Mouse (Mus musculus): ENCODE data around the gene Gm11992. TPM values are rescaled to one million over a fixed set of nuclear protein-coding genes. Genes with fewer than 3 reads are reported as not detected.

Gm11992 gene
- polyA plus RNA-seq, 1 experiment = 0.33 TPM

DNA sequence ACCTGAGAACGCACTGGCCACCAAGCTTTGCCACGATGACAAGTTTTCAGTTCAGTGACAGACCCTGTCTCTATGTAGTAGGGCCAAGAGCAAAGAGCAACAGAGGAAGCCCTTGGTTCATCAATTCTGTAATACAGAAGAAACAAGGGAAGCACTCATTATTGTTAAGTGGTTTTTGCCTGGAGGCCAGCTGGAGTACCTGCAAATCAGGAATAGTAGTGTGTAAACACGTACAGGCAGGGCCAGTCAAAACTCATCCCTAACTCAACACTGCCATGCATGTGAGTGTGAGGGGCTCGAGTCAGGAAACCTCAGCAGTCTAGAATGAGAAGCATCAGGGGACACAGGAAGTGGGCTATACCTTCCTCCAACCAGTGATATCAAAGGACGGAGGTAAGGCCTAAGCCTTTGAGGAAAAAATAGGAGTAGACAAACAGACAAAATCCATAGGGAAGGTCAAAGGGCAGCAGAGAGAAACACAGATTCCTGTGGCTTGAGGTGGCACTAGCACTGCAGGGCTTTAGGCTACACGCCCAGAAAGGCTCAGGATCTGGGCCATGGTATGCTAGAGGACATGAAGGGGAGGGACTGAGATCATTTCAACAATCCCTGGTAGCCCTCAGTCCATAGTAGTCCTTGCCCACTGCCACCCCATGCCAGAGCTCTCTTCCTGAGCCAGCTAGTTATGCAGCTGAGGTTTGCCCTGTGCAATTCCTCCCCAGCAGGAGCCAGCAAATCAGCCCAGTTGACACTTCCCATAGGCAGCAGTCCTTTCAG, 29.7 kb upstream of the Gm11992 start:
- Histone ChIP-seq H3K9me3 (replicated peaks; ENCODE audit: control insufficient read depth, insufficient read depth, low read length, poor library complexity, severe bottlenecking) (no peaks in the 10 kb centered on the region), H3K27ac (ENCODE audit: insufficient read depth, low read length) (no peak overlapping the region), H3K9ac (ENCODE audit: low read depth, poor library complexity, severe bottlenecking) (no peak overlapping the region), H3K4me3 (ENCODE audit: low read depth, low read length) (no peak overlapping the region), H3K4me1 (ENCODE audit: control insufficient read depth, insufficient read depth, low read length) (no peaks in the 10 kb centered on the region), H3K36me3 (ENCODE audit: control insufficient read depth, insufficient read depth, low read length, poor library complexity, severe bottlenecking) (no peaks in the 10 kb centered on the region), H3K27me3 (ENCODE audit: control insufficient read depth, insufficient read depth, low read length, poor library complexity, severe bottlenecking) (peaks cover 2% of the 10 kb centered on the region; the same call in 1 of the 2 replicates)
- TF ChIP-seq POLR2A (IDR thresholded peaks at IDR 0.05; ENCODE audit: insufficient read depth, low read length) = no peak
- no peak for TF ChIP-seq EP300 (IDR thresholded peaks at IDR 0.05; ENCODE audit: insufficient read depth, low read depth, low read length)
- no peak for TF ChIP-seq CTCF (IDR thresholded peaks at IDR 0.05; ENCODE audit: low read depth, low read length)

DNA sequence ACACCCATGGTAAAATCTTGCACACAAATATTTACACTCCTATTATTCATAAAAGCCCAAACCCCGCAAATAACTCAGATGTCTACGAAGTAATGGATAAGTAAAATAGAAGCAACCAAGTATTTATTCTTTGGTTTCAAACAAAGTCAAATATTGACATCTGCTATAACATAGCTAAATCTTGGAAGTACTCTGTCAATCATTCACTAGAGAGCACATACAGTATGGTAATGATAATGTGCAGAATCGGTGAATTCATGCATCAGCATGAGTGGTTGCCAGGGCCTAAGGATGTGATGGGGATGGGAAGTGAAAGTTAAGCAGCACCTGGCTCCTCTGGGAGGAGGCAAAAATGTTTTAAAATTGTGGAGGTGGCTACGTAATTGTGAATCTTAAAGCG, 28.2 kb upstream of the Gm11992 start:
- H3K36me3 ChIP-seq (ENCODE audit: control insufficient read depth, insufficient read depth, low read length, poor library complexity, severe bottlenecking) = no peaks in the 10 kb centered on the region
- no peak overlapping the region for H3K9ac ChIP-seq (ENCODE audit: low read depth, poor library complexity, severe bottlenecking)
- no peak overlapping the region for H3K27ac ChIP-seq (ENCODE audit: insufficient read depth, low read length)
- H3K27me3 ChIP-seq (ENCODE audit: control insufficient read depth, insufficient read depth, low read length, poor library complexity, severe bottlenecking) = no peaks in the 10 kb centered on the region
- H3K4me1 ChIP-seq (ENCODE audit: control insufficient read depth, insufficient read depth, low read length) = no peaks in the 10 kb centered on the region
- H3K4me3 ChIP-seq (ENCODE audit: low read depth, low read length) = no peak overlapping the region
- TF ChIP-seq CTCF (IDR thresholded peaks at IDR 0.05; ENCODE audit: low read depth, low read length) = no peak
- no peak for TF ChIP-seq POLR2A (IDR thresholded peaks at IDR 0.05; ENCODE audit: insufficient read depth, low read length)
- no peak for TF ChIP-seq EP300 (IDR thresholded peaks at IDR 0.05; ENCODE audit: insufficient read depth, low read depth, low read length)
- no peaks in the 10 kb centered on the region for H3K9me3 ChIP-seq (replicated peaks; ENCODE audit: control insufficient read depth, insufficient read depth, low read length, poor library complexity, severe bottlenecking)

DNA sequence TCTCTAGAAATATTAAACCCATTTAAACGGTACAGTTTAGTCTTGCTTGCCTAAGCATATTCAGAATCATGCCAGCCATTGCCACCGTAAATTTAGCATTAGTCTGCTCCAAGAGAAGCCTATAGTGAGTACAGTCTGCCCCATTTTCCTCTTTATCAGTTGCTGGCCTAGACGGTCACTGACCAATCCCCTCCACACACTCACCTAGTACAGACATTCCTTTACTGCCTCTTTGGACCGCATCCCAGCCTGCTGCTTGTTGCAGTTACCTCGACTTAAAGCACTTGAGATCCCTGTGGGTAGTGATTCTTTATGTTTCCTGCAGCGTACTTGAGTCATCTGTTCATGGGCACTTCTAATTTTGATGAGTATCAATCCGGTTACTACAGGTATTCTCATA, 23.6 kb upstream of the Gm11992 start:
- Histone ChIP-seq H3K36me3 (ENCODE audit: control insufficient read depth, insufficient read depth, low read length, poor library complexity, severe bottlenecking) (no peaks in the 10 kb centered on the region), H3K27ac (ENCODE audit: insufficient read depth, low read length) (no peak overlapping the region), H3K4me3 (ENCODE audit: low read depth, low read length) (no peak overlapping the region), H3K9ac (ENCODE audit: low read depth, poor library complexity, severe bottlenecking) (no peak overlapping the region), H3K27me3 (ENCODE audit: control insufficient read depth, insufficient read depth, low read length, poor library complexity, severe bottlenecking) (no peaks in the 10 kb centered on the region), H3K4me1 (ENCODE audit: control insufficient read depth, insufficient read depth, low read length) (no peaks in the 10 kb centered on the region), H3K9me3 (replicated peaks; ENCODE audit: control insufficient read depth, insufficient read depth, low read length, poor library complexity, severe bottlenecking) (no peaks in the 10 kb centered on the region)
- TF ChIP-seq EP300 (IDR thresholded peaks at IDR 0.05; ENCODE audit: insufficient read depth, low read depth, low read length) (no peak), CTCF (IDR thresholded peaks at IDR 0.05; ENCODE audit: low read depth, low read length) (no peak), POLR2A (IDR thresholded peaks at IDR 0.05; ENCODE audit: insufficient read depth, low read length) (no peak)

DNA sequence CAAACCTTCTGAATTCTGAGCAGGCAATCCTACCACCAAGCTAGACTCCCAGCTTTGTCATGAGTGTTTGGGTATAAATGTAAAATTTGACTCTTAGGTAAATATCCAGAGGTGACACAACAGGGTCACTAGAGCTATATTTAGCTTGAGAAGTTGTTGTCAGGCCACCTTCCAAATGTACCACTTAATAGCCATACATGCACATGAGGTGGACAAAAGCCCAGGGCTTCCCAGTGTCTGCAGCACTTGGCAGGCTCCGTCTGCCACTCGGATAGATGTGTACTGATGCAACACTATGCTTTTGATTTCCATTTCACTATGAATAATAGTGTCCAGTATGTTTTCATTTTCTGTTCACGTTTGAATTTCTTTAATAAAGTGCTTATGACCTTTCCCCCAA, 23.2 kb upstream of the Gm11992 start:
- no peaks in the 10 kb centered on the region for H3K4me1 ChIP-seq (ENCODE audit: control insufficient read depth, insufficient read depth, low read length)
- no peaks in the 10 kb centered on the region for H3K27me3 ChIP-seq (ENCODE audit: control insufficient read depth, insufficient read depth, low read length, poor library complexity, severe bottlenecking)
- H3K4me3 ChIP-seq (ENCODE audit: low read depth, low read length) = no peak overlapping the region
- no peak overlapping the region for H3K27ac ChIP-seq (ENCODE audit: insufficient read depth, low read length)
- no peak for TF ChIP-seq POLR2A (IDR thresholded peaks at IDR 0.05; ENCODE audit: insufficient read depth, low read length)
- no peak for TF ChIP-seq CTCF (IDR thresholded peaks at IDR 0.05; ENCODE audit: low read depth, low read length)
- TF ChIP-seq EP300 (IDR thresholded peaks at IDR 0.05; ENCODE audit: insufficient read depth, low read depth, low read length) = no peak
- no peaks in the 10 kb centered on the region for H3K36me3 ChIP-seq (ENCODE audit: control insufficient read depth, insufficient read depth, low read length, poor library complexity, severe bottlenecking)
- no peak overlapping the region for H3K9ac ChIP-seq (ENCODE audit: low read depth, poor library complexity, severe bottlenecking)
- no peaks in the 10 kb centered on the region for H3K9me3 ChIP-seq (replicated peaks; ENCODE audit: control insufficient read depth, insufficient read depth, low read length, poor library complexity, severe bottlenecking)

DNA sequence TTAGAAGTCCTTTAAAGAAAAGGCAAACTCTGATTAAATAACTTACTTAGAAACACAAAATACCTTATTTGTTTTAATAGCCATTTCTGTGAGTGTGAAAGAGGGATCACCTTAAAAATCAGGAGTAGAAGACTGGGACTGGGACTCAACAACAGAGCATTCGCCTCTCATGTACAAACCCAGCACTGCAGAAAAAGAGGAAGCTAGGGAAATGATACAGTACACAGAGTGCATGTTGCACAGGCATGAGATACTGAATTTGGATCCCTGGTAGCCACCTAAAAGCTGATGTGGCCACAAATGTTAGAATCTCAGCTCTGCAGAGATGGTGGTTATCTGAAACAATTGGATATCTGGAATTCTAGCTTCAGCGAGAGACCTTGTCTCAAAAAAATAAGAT, 16.9 kb upstream of the Gm11992 start:
- Histone ChIP-seq H3K9ac (ENCODE audit: low read depth, poor library complexity, severe bottlenecking) (no peak overlapping the region), H3K4me1 (ENCODE audit: control insufficient read depth, insufficient read depth, low read length) (no peaks in the 10 kb centered on the region), H3K27me3 (ENCODE audit: control insufficient read depth, insufficient read depth, low read length, poor library complexity, severe bottlenecking) (no peaks in the 10 kb centered on the region), H3K36me3 (ENCODE audit: control insufficient read depth, insufficient read depth, low read length, poor library complexity, severe bottlenecking) (no peaks in the 10 kb centered on the region), H3K9me3 (replicated peaks; ENCODE audit: control insufficient read depth, insufficient read depth, low read length, poor library complexity, severe bottlenecking) (no peaks in the 10 kb centered on the region), H3K4me3 (ENCODE audit: low read depth, low read length) (no peak overlapping the region), H3K27ac (ENCODE audit: insufficient read depth, low read length) (no peak overlapping the region)
- TF ChIP-seq POLR2A (IDR thresholded peaks at IDR 0.05; ENCODE audit: insufficient read depth, low read length) = no peak
- no peak for TF ChIP-seq CTCF (IDR thresholded peaks at IDR 0.05; ENCODE audit: low read depth, low read length)
- no peak for TF ChIP-seq EP300 (IDR thresholded peaks at IDR 0.05; ENCODE audit: insufficient read depth, low read depth, low read length)

DNA sequence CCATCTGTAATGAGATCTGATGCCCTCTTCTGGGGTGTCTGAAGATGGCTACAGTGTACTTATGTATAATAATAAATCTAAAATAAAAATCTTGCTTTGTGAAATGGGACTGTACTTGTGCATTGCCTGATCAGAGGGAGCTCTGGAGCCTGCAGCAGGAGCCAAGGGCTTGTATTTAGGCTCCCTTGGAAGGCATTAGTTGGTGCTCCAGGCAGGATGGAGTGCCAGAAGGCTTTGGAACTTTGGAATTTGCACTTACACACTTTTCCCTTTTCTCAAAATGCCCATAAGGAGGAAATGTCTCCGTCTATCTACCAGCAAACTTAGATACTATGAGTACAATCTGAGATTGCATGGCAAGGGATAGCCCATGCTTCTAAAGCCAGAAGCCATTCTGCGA, 1.8 kb upstream of the Gm11992 start:
- TF ChIP-seq EP300 (IDR thresholded peaks at IDR 0.05; ENCODE audit: insufficient read depth, low read depth, low read length) = no peak
- no peak for TF ChIP-seq POLR2A (IDR thresholded peaks at IDR 0.05; ENCODE audit: insufficient read depth, low read length)
- TF ChIP-seq CTCF (IDR thresholded peaks at IDR 0.05; ENCODE audit: low read depth, low read length) = no peak
- peaks cover 3% of the 10 kb centered on the region for H3K4me1 ChIP-seq (ENCODE audit: control insufficient read depth, insufficient read depth, low read length)
- H3K4me3 ChIP-seq (ENCODE audit: low read depth, low read length) = no peak overlapping the region
- no peak overlapping the region for H3K27ac ChIP-seq (ENCODE audit: insufficient read depth, low read length)
- H3K9ac ChIP-seq (ENCODE audit: low read depth, poor library complexity, severe bottlenecking) = no peak overlapping the region
- H3K9me3 ChIP-seq (replicated peaks; ENCODE audit: control insufficient read depth, insufficient read depth, low read length, poor library complexity, severe bottlenecking) = no peaks in the 10 kb centered on the region
- H3K36me3 ChIP-seq (ENCODE audit: control insufficient read depth, insufficient read depth, low read length, poor library complexity, severe bottlenecking) = no peaks in the 10 kb centered on the region
- no peaks in the 10 kb centered on the region for H3K27me3 ChIP-seq (ENCODE audit: control insufficient read depth, insufficient read depth, low read length, poor library complexity, severe bottlenecking)
